In the genomic region with DNA sequence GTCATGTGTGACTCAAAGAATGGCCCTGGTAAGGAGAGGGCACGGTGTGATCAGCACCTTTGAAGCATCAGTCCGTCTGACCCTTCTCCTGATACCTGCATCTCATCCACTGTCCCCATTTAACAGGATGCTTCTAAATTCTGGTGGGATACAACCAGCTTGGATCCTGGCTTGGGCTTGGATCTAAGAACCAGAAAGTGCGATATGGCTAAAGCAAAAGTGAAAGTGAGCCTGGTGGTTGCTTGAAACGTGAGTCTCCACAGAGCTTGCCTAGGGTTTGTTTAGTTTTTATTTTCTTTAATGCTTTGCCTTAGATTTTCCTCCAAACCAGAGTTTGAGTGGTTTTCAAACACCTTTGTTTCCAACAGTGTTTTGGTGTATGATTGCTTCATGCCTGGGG, we compare ENCODE assay signal across 20 mouse cellular contexts. TPM values are rescaled to one million over a fixed set of nuclear protein-coding genes. Genes with fewer than 3 reads are reported as not detected.
DNase-seq lines count a peak whose midpoint lies in the region; ATAC-seq and TF ChIP-seq lines count a peak whose summit lies in the region.
"Had no signal": no experiment of that assay in that cellular context is flagged by ENCODE, and none has a peak within 500 bp of the region (broad histone marks: within the 10 kb centered on the region; RNA-seq: fewer than 3 reads in every experiment).

No protein-coding gene starts in this region.

- no peak for ATAC-seq in liver, postnatal 0 days
- ATAC-seq in erythroid progenitor cell, adult 5-6 weeks (replicated peaks; ENCODE audit: low FRiP score, poor library complexity, severe bottlenecking) = no peak
- no peak for ATAC-seq in hindbrain, embryonic 13.5 days (ENCODE audit: low FRiP score)
- ATAC-seq: forebrain, postnatal 0 days had no signal

- TF ChIP-seq RAD21 in CH12.LX (IDR thresholded peaks at IDR 0.05; ENCODE audit: low read depth, low read length) = no peak

- no peaks in the 10 kb centered on the region for H3K27me3 ChIP-seq in liver, postnatal 0 days (ENCODE audit: insufficient read depth, low read length)
- peaks cover 65% of the 10 kb centered on the region for H3K27me3 ChIP-seq in CH12.LX (replicated peaks)
- H3K27me3 ChIP-seq in hindbrain, embryonic 13.5 days = no peaks in the 10 kb centered on the region
- H3K27me3 ChIP-seq: embryonic facial prominence, embryonic 13.5 days; neural tube, embryonic 13.5 days had no signal

- TF ChIP-seq CTCF in liver, postnatal 0 days (IDR thresholded peaks at IDR 0.05; ENCODE audit: low read depth) = no peak
- TF ChIP-seq CTCF in CH12.LX (conservative IDR thresholded peaks at IDR 0.05 in 1 of 2, IDR thresholded peaks at IDR 0.05 in 1 of 2; ENCODE audit: low read depth in 2 of 2, low read length in 2 of 2) = no peak

- no peak for TF ChIP-seq EP300 in liver, postnatal 0 days (IDR thresholded peaks at IDR 0.05; ENCODE audit: low read depth)
- TF ChIP-seq EP300 in CH12.LX (IDR thresholded peaks at IDR 0.05; ENCODE audit: low read length) = no peak

- H3K4me3 ChIP-seq in liver, postnatal 0 days (ENCODE audit: low read depth, low read length) = no peak overlapping the region
- peak overlapping the region in 2 of 3 experiments; percentile 18 to 19 for H3K4me3 ChIP-seq in CH12.LX (replicated peaks in 1 of 3; ENCODE audit: low read depth in 2 of 3, low read length in 2 of 3, poor library complexity in 1 of 3)
- no peak overlapping the region for H3K4me3 ChIP-seq in hindbrain, embryonic 13.5 days
- H3K4me3 ChIP-seq: embryonic facial prominence, embryonic 13.5 days; heart, embryonic 10.5 days; left cerebral cortex, adult 2 months; neural tube, embryonic 13.5 days had no signal

- H3K27ac ChIP-seq in liver, postnatal 0 days (ENCODE audit: low read depth) = no peak overlapping the region; the same call in 1 of the 2 replicates
- H3K27ac ChIP-seq in CH12.LX (ENCODE audit: insufficient read depth, low read depth) = no peak overlapping the region
- no peak overlapping the region for H3K27ac ChIP-seq in hindbrain, embryonic 13.5 days
- H3K27ac ChIP-seq: embryonic facial prominence, embryonic 13.5 days; heart, embryonic 10.5 days; hindbrain, embryonic 14.5 days; left cerebral cortex, adult 2 months; neural tube, embryonic 13.5 days had no signal

- DNase-seq in liver, postnatal 0 days = no peak
- DNase-seq in liver = no peak
- peak; percentile 30 for DNase-seq in 416B (ENCODE audit: low read depth)
- no peak for DNase-seq in CH12.LX (ENCODE audit: extremely low read depth)
- peak; percentile 52 for DNase-seq in naive thymus-derived CD4-positive, alpha-beta T cell, adult 2 months (ENCODE audit: low read depth)
- DNase-seq: adrenal gland, postnatal 25 days; cerebellum, adult 8-10 months; forebrain, postnatal 0 days; heart, postnatal 10 days; kidney, adult 11 months; kidney, postnatal 14 days; lung, adult 18-20 months; right cerebral cortex, postnatal 14 days had no signal

- 36% methylated on average over 4 of the region's 4 CpGs for WGBS in liver, postnatal 0 days (ENCODE audit: insufficient replicate concordance)
- 87% methylated on average over 4 of the region's 4 CpGs for WGBS in hindbrain, embryonic 13.5 days

- H3K79me2 ChIP-seq in CH12.LX (replicated peaks; ENCODE audit: control insufficient read depth, extremely low read depth, insufficient read depth, poor library complexity, severe bottlenecking) = no peaks in the 10 kb centered on the region

- no peaks in the 10 kb centered on the region for H3K9me3 ChIP-seq in liver, postnatal 0 days (ENCODE audit: low read length)
- no peaks in the 10 kb centered on the region for H3K9me3 ChIP-seq in CH12.LX (replicated peaks; ENCODE audit: low read length)
- no peaks in the 10 kb centered on the region for H3K9me3 ChIP-seq in hindbrain, embryonic 13.5 days
- H3K9me3 ChIP-seq: embryonic facial prominence, embryonic 13.5 days; heart, embryonic 10.5 days; neural tube, embryonic 13.5 days had no signal

- H3K36me3 ChIP-seq in liver, postnatal 0 days (replicated peaks; ENCODE audit: insufficient read depth, low read length) = no peaks in the 10 kb centered on the region
- H3K36me3 ChIP-seq in CH12.LX (replicated peaks in 1 of 2; ENCODE audit: control insufficient read depth in 1 of 2, insufficient read depth in 1 of 2, low read length in 1 of 2) = no peaks in the 10 kb centered on the region
- H3K36me3 ChIP-seq in hindbrain, embryonic 13.5 days = no peaks in the 10 kb centered on the region
- H3K36me3 ChIP-seq: neural tube, embryonic 13.5 days had no signal

- no peak for TF ChIP-seq POLR2A in CH12.LX (IDR thresholded peaks at IDR 0.05; ENCODE audit: low read depth, low read length)

- in situ Hi-C loops in CH12.LX (cut with MboI; ENCODE audit: low pct_ligation_motif_present, low pct_unique_long_range_greater_than_20kb, low sequenced_read_pairs) = no loop called here

- H3K9ac ChIP-seq in liver, postnatal 0 days (replicated peaks) = no peak overlapping the region
- H3K9ac ChIP-seq in CH12.LX (ENCODE audit: insufficient read depth, low read depth) = no peak overlapping the region
- H3K9ac ChIP-seq in hindbrain, embryonic 13.5 days = no peak overlapping the region
- H3K9ac ChIP-seq: embryonic facial prominence, embryonic 13.5 days; forebrain, postnatal 0 days; hindbrain, embryonic 14.5 days; neural tube, embryonic 13.5 days had no signal

- peak overlapping the region; percentile 56 for H3K4me2 ChIP-seq in liver, postnatal 0 days (ENCODE audit: low read depth, low read length)
- peak overlapping the region; percentile 69 for H3K4me2 ChIP-seq in CH12.LX (ENCODE audit: insufficient read depth, low read depth, poor library complexity, severe bottlenecking)
- no peak overlapping the region for H3K4me2 ChIP-seq in hindbrain, embryonic 13.5 days
- H3K4me2 ChIP-seq: embryonic facial prominence, embryonic 13.5 days; hindbrain, embryonic 14.5 days; neural tube, embryonic 13.5 days had no signal

- H3K4me1 ChIP-seq in liver, postnatal 0 days (ENCODE audit: insufficient read depth) = peaks cover 44% of the 10 kb centered on the region
- peaks cover 21 to 42% of the 10 kb centered on the region in 2 experiments for H3K4me1 ChIP-seq in CH12.LX (ENCODE audit: control insufficient read depth in 1 of 2, insufficient read depth in 2 of 2)
- peaks cover 23% of the 10 kb centered on the region for H3K4me1 ChIP-seq in hindbrain, embryonic 13.5 days (replicated peaks)

- dilution Hi-C loops in CH12.LX (cut with MboI; ENCODE audit: extremely low pct_ligation_motif_present, extremely low pct_unique_long_range_greater_than_20kb, low sequenced_read_pairs) = no loop called here

TF ChIP-seq in CH12.LX, 34 proteins besides CTCF, POLR2A, EP300 and RAD21:
- no peak for TF ChIP-seq RCOR1 (conservative IDR thresholded peaks at IDR 0.05; ENCODE audit: low read depth, low read length)
- TF ChIP-seq BHLHE40 (IDR thresholded peaks at IDR 0.05; ENCODE audit: low read depth, low read length) = peak; percentile 77
- TF ChIP-seq ZNF384 (IDR thresholded peaks at IDR 0.05; ENCODE audit: low read depth, low read length) = no peak

RNA-seq across cellular contexts. Expression of gene Tcf7l2, which starts 51.4 kb away (rescaled TPM):
- polyA plus RNA-seq in liver, postnatal 0 days (2015; fragmentation: Nextera tagmentation; extraction: Ambion mirVana) = 18.8 and 21.6 TPM in 2 replicates
- total RNA-seq in CH12.LX (2012; rRNA removed) = not detected in 2 replicates
- total RNA-seq in CH12.LX (2014; rRNA removed) = not detected in 2 replicates
- polyA plus RNA-seq in CH12.LX (2012; ENCODE audit: insufficient read length, low read depth) = not detected in 2 replicates
- 8.4 and 22.3 TPM in 2 replicates for total RNA-seq in erythroid progenitor cell, adult 5-6 weeks (2015; ENCODE audit: low replicate concordance)
- 0.61 and 2.1 TPM in 2 replicates for total RNA-seq in erythroid progenitor cell, adult 5-6 weeks (2017; ENCODE audit: low replicate concordance)
- 29.6 and 36.3 TPM in 2 replicates for polyA plus RNA-seq in hindbrain, embryonic 13.5 days (2015; fragmentation: Nextera tagmentation; extraction: Ambion mirVana)

Comparison
In these comparisons a context has a peak if more than half of its experiments do, and no peak if none do; other contexts are left out.
1. DNase-seq: peak in 416B (single experiment) and naive thymus-derived CD4-positive, alpha-beta T cell, adult 2 months (single experiment); none in liver, postnatal 0 days (single experiment), liver (single experiment) and CH12.LX (single experiment).
2. H3K4me3 ChIP-seq: peak in CH12.LX (2 of 3); none in liver, postnatal 0 days (single experiment) and hindbrain, embryonic 13.5 days (single experiment).
3. RNA of gene Tcf7l2, which starts 51.4 kb away (polyA plus RNA-seq): 29.6 to 36.3 TPM in hindbrain, embryonic 13.5 days and 18.8 to 21.6 TPM in liver, postnatal 0 days; not detected in CH12.LX; every median in the first group is over 10 times any median in the second.